Mouse (Mus musculus): ENCODE measurements around the gene Prkag1. TPM values are rescaled to one million over a fixed set of nuclear protein-coding genes. Genes with fewer than 3 reads are reported as not detected.

Prkag1 gene
- polyA plus RNA-seq, 1 experiment from 2014 or later, result 91.9 TPM

DNA sequence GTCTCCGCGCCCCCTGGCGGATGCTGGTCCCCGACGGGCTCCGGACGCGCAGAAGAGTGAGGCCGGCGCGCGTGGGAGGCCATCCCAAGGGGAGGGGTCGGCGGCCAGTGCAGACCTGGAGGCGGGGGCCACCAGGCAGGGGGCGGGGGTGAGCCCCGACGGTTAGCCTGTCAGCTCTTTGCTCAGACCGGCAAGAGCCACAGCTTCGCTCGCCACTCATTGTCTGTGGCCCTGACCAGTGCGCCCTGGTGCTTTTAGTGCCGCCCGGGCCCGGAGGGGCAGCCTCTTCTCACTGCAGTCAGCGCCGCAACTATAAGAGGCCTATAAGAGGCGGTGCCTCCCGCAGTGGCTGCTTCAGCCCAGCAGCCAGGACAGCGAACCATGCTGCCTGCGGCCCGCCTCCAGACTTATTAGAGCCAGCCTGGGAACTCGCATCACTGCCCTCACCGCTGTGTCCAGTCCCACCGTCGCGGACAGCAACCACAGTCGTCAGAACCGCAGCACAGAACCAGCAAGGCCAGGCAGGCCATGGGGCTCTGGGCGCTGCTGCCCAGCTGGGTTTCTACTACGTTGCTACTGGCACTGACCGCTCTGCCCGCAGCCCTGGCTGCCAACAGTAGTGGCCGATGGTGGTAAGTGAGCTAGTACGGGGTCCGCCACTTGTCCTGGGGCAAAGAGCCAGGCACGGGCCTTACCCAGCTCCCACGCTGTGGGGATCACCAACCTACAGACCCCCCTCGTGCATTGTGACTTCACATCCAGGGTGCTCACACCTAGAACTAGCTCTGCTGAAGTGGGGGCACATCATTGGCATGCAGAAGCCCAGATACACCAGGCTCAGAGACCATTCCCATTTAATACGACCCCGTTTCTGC is 41.4 kb downstream of the Prkag1 start, which contains the start of gene Wnt1:
Gene Wnt1, plus strand, starts transcription at position 197 of the 875 bp plus-strand sequence.
- Histone ChIP-seq H3K4me2 (replicated peaks) (peak within 1 kb of the TSS; percentile 44), H3K9me3 (replicated peaks) (no peaks in the 10 kb centered on the region), H3K27me3 (peaks cover 86% of the 10 kb centered on the region), H3K9ac (no peak within 1 kb of the TSS), H3K36me3 (no peaks in the 10 kb centered on the region), H3K27ac (replicated peaks) (no peak within 1 kb of the TSS), H3K4me1 (peaks cover 35% of the 10 kb centered on the region), H3K4me3 (replicated peaks) (peak within 1 kb of the TSS; percentile 28)
- no peak for ATAC-seq (ENCODE audit: insufficient number of reproducible peaks, low FRiP score, low TSS enrichment, low read depth)
- 2% methylated on average over 51 of the region's 51 CpGs for WGBS

- H3K4me1 ChIP-seq, result peaks cover 35% of the 10 kb centered on the region
- H3K4me2 ChIP-seq (replicated peaks), result peak overlapping the region; percentile 29; the same call in 1 of the 2 replicates
- no peaks in the 10 kb centered on the region for H3K36me3 ChIP-seq
- no peak overlapping the region for H3K9ac ChIP-seq
- no peak overlapping the region for H3K27ac ChIP-seq (replicated peaks)
- no peaks in the 10 kb centered on the region for H3K9me3 ChIP-seq (replicated peaks)
- peaks cover 78% of the 10 kb centered on the region for H3K27me3 ChIP-seq
- WGBS, result 11% methylated on average over 24 of the region's 24 CpGs
- peak overlapping the region; percentile 26; the same call in 1 of the 2 replicates for H3K4me3 ChIP-seq (replicated peaks)
- ATAC-seq (ENCODE audit: insufficient number of reproducible peaks, low FRiP score, low TSS enrichment, low read depth), result no peak
Measured at GRCm38 (mm10) chr15:98788972-98789660, 42.2 kb downstream of the Prkag1 start.

GRCm38 (mm10) chr15:98787930-98788329 is 43.4 kb downstream of the Prkag1 start:
- 19% methylated on average over 4 of the region's 4 CpGs for WGBS
- Histone ChIP-seq H3K4me2 (replicated peaks) (no peak overlapping the region), H3K9me3 (replicated peaks) (no peaks in the 10 kb centered on the region), H3K27ac (replicated peaks) (no peak overlapping the region), H3K27me3 (peaks cover 66% of the 10 kb centered on the region), H3K36me3 (no peaks in the 10 kb centered on the region), H3K9ac (no peak overlapping the region), H3K4me1 (peaks cover 31% of the 10 kb centered on the region), H3K4me3 (replicated peaks) (no peak overlapping the region)
- ATAC-seq (ENCODE audit: insufficient number of reproducible peaks, low FRiP score, low TSS enrichment, low read depth), result no peak

DNA sequence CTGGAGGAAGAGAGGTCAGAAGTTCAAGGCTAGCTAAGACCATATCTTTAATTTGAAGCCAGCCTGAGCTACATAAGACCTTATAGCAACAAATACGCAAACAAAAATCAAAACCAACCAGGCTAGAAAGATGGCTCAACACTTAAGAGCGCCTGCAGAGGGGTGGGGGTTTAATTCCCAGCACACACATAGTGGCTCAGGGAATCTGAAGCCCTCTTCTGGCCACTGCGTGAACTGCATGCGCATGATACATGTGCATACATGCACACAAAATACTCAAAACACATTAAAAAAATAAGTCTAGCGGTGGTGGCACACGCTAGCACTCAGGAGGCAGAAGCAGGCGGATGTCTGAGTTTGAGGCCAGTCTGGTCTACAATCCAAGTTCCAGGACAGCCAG is 45.6 kb downstream of the Prkag1 start:
- H3K4me2 ChIP-seq (replicated peaks), result no peak overlapping the region
- no peak overlapping the region for H3K9ac ChIP-seq
- no peak overlapping the region for H3K27ac ChIP-seq (replicated peaks)
- no peak for ATAC-seq (ENCODE audit: insufficient number of reproducible peaks, low FRiP score, low TSS enrichment, low read depth)
- no peaks in the 10 kb centered on the region for H3K36me3 ChIP-seq
- H3K27me3 ChIP-seq, result peaks cover 60% of the 10 kb centered on the region
- WGBS, result 41% methylated on average over 7 of the region's 7 CpGs
- H3K4me3 ChIP-seq (replicated peaks), result no peak overlapping the region
- H3K4me1 ChIP-seq, result peaks cover 15% of the 10 kb centered on the region
- H3K9me3 ChIP-seq (replicated peaks), result no peaks in the 10 kb centered on the region

DNA sequence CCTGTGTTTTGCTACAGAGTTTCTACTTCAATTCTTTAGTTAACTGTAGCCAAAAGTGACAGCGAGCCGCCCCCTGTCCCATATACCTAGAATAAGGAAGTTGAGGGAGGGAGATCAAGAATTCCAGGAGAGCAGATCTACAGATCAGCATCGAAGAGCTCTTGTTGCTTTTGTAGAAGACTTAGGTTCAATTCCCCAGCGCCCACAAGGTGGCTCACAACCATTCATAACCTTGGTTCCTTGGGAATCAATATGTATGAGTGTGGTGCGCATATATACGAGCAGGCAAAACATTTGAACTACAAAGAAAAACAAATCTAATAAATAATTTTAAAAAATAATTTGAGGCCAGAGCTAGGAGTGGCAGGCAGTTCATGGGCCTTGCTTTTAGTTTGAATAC is 50.2 kb downstream of the Prkag1 start:
- 26% methylated on average over 6 of the region's 6 CpGs for WGBS
- no peaks in the 10 kb centered on the region for H3K9me3 ChIP-seq (replicated peaks)
- no peak overlapping the region for H3K4me2 ChIP-seq (replicated peaks)
- H3K27ac ChIP-seq (replicated peaks), result no peak overlapping the region; the same call in 1 of the 2 replicates
- H3K27me3 ChIP-seq, result peaks cover 67% of the 10 kb centered on the region
- H3K36me3 ChIP-seq, result no peaks in the 10 kb centered on the region
- H3K4me1 ChIP-seq, result peaks cover 42% of the 10 kb centered on the region
- no peak for ATAC-seq (ENCODE audit: insufficient number of reproducible peaks, low FRiP score, low TSS enrichment, low read depth)
- no peak overlapping the region for H3K9ac ChIP-seq
- H3K4me3 ChIP-seq (replicated peaks), result no peak overlapping the region

DNA sequence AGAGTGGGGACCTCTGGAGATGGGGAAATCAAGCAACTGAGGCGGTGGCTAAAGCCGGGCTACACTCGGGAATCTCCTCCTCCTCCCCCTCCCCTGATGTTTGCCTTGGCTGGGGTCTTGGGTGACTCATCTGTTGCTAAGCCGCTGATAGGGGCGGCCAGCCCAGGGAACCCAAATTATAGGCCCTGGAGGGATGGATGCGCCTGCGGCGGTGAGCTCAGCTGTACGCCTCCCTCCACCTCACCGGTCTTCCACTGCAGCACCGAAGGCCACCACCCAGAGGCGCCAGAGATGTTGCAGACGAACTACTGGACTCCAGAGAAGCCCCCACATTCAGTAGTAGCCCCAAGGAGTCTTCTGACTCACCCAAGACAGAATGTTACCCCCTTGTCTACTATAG is 50.7 kb downstream of the Prkag1 start:
- no peak overlapping the region; the same call in 1 of the 2 replicates for H3K4me2 ChIP-seq (replicated peaks)
- no peaks in the 10 kb centered on the region for H3K9me3 ChIP-seq (replicated peaks)
- peaks cover 48% of the 10 kb centered on the region for H3K4me1 ChIP-seq
- H3K27me3 ChIP-seq, result peaks cover 71% of the 10 kb centered on the region
- no peaks in the 10 kb centered on the region for H3K36me3 ChIP-seq
- peak; percentile 64; the same call in 1 of the 2 replicates for ATAC-seq (ENCODE audit: insufficient number of reproducible peaks, low FRiP score, low TSS enrichment, low read depth)
- H3K27ac ChIP-seq (replicated peaks), result no peak overlapping the region; the same call in 1 of the 2 replicates
- no peak overlapping the region for H3K9ac ChIP-seq
- WGBS, result 5% methylated on average over 13 of the region's 13 CpGs
- H3K4me3 ChIP-seq (replicated peaks), result no peak overlapping the region

DNA sequence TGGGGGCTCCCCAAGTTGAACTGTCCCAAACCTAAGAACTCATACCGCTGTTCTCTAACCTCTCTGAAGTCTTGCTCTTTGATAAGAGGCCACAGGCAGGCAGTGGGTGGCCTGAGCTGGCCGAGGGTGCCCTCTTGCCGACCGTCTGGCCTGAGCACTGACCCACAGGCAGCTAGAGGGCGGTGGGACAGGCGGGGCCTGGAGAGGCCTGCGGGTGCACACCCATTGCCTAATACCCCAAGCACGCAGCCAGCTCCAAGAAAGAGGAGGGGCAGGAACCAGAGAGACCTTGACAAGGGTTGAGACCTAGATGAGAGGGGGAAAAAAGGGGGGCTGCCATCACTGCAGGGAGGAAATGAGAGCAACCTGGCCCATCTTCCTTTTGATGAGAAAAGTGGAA is 51.2 kb downstream of the Prkag1 start:
- WGBS, result 5% methylated on average over 8 of the region's 8 CpGs
- peaks cover 50% of the 10 kb centered on the region for H3K4me1 ChIP-seq
- H3K4me3 ChIP-seq (replicated peaks), result no peak overlapping the region
- H3K9me3 ChIP-seq (replicated peaks), result no peaks in the 10 kb centered on the region
- no peak overlapping the region; the same call in 1 of the 2 replicates for H3K4me2 ChIP-seq (replicated peaks)
- H3K9ac ChIP-seq, result no peak overlapping the region
- no peak for ATAC-seq (ENCODE audit: insufficient number of reproducible peaks, low FRiP score, low TSS enrichment, low read depth)
- H3K27ac ChIP-seq (replicated peaks), result no peak overlapping the region
- peaks cover 72% of the 10 kb centered on the region for H3K27me3 ChIP-seq
- H3K36me3 ChIP-seq, result no peaks in the 10 kb centered on the region

- Histone ChIP-seq H3K36me3 (no peaks in the 10 kb centered on the region), H3K9ac (no peak overlapping the region), H3K4me1 (peaks cover 56% of the 10 kb centered on the region), H3K4me2 (replicated peaks) (peak overlapping the region; percentile 47; the same call in 1 of the 2 replicates), H3K4me3 (replicated peaks) (peak overlapping the region; percentile 38; the same call in 1 of the 2 replicates), H3K27me3 (peaks cover 85% of the 10 kb centered on the region), H3K27ac (replicated peaks) (no peak overlapping the region), H3K9me3 (replicated peaks) (no peaks in the 10 kb centered on the region)
- WGBS, result 8% methylated on average over 8 of the region's 11 CpGs
- ATAC-seq (ENCODE audit: insufficient number of reproducible peaks, low FRiP score, low TSS enrichment, low read depth), result no peak
Measured at GRCm38 (mm10) chr15:98778806-98779205, 52.5 kb downstream of the Prkag1 start.

DNA sequence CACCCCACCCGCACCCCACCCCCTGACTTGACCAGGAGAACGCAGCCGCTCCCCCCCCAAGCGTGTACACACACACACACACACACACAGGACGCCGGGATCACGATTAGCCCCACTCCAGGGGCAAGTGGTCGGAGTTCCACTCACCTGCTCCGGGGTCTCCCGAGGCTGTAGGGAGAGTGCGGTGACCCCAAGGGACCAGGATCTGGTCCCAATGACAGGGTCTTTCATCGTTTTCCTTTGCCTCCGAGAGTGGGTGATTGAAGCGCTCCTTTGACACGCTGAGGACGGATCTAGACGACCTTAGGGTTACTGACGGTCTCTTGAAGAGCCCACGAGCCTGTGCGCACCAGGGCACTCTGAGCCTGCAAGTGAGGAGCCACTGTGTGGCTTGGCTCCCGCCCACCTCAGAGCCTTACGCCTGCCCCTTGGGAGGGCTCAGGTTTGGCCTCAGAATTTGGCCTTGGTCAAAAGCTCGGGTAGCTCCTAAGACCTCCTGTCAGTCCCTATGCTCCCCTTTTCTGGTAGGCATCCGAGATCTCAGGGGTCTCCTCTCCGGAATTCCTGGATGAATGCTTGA is 53.0 kb downstream of the Prkag1 start:
- no peaks in the 10 kb centered on the region for H3K36me3 ChIP-seq
- peak overlapping the region; percentile 38 for H3K4me3 ChIP-seq (replicated peaks)
- peaks cover 87% of the 10 kb centered on the region for H3K27me3 ChIP-seq
- H3K27ac ChIP-seq (replicated peaks), result 0 out of 2 replicates have a peak overlapping the region, but pooled peaks have one; percentile 17
- peak overlapping the region; percentile 47 for H3K4me2 ChIP-seq (replicated peaks)
- peaks cover 57% of the 10 kb centered on the region for H3K4me1 ChIP-seq
- H3K9ac ChIP-seq, result peak overlapping the region; percentile 10; the same call in 1 of the 2 replicates
- WGBS, result under 1% methylated on average over 25 of the region's 25 CpGs
- ATAC-seq (ENCODE audit: insufficient number of reproducible peaks, low FRiP score, low TSS enrichment, low read depth), result no peak
- no peaks in the 10 kb centered on the region for H3K9me3 ChIP-seq (replicated peaks)

- H3K9ac ChIP-seq, result peak within 1 kb of the TSS; percentile 10
- peaks cover 59% of the 10 kb centered on the region for H3K4me1 ChIP-seq
- ATAC-seq (ENCODE audit: insufficient number of reproducible peaks, low FRiP score, low TSS enrichment, low read depth), result no peak
- peak within 1 kb of the TSS; percentile 56 for H3K27ac ChIP-seq (replicated peaks)
- H3K36me3 ChIP-seq, result no peaks in the 10 kb centered on the region
- WGBS, result under 1% methylated on average over 33 of the region's 33 CpGs
- peak within 1 kb of the TSS; percentile 38 for H3K4me3 ChIP-seq (replicated peaks)
- peaks cover 90% of the 10 kb centered on the region for H3K27me3 ChIP-seq
- peak within 1 kb of the TSS; percentile 47 for H3K4me2 ChIP-seq (replicated peaks)
- no peaks in the 10 kb centered on the region for H3K9me3 ChIP-seq (replicated peaks)
Measured at GRCm38 (mm10) chr15:98777762-98778161, 53.6 kb downstream of the Prkag1 start, which contains the start of gene Wnt10b. TSS of gene Wnt10b (minus strand) at chr15:98778150.
